Mouse (Mus musculus): Measurements from ENCODE around the gene Actr1a. TPM values are rescaled to one million over a fixed set of nuclear protein-coding genes. Genes with fewer than 3 reads are reported as not detected.

The Actr1a gene
- polyA plus RNA-seq, 1 experiment = 196 TPM

DNA sequence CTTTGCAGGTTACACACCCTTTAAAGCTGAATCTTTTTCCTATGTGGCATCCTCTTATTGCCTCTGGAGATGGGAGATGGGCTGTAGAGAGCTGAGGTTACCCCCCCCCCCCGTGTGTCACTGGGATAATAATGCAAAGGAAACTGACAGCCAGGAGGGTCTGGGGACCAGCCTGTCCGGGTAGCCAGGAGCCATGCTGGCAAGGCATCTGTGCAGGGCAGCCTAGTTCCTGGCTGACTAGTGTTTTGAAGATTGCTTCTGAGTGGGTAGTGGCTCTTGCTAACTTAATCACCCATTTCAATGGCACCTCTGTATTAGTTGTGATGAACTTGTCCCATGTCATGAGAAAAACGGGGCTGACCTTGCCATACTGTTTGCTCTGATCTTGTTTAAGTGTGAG lies 2.9 kb upstream of the Actr1a start:
- Histone ChIP-seq H3K4me1 (ENCODE audit: control insufficient read depth, insufficient read depth, low read length) (peaks cover 5% of the 10 kb centered on the region; the same call in 1 of the 2 replicates), H3K4me3 (replicated peaks; ENCODE audit: insufficient read depth, low read depth, low read length) (no peak overlapping the region), H3K27me3 (ENCODE audit: control insufficient read depth, insufficient read depth, low read length) (no peaks in the 10 kb centered on the region), H3K27ac (ENCODE audit: insufficient read depth, low read length) (no peak overlapping the region)
- WGBS = 14% methylated on average over 3 of the region's 3 CpGs
- no peak for TF ChIP-seq CTCF (IDR thresholded peaks at IDR 0.05; ENCODE audit: borderline replicate concordance, insufficient read depth, low read depth, low read length)
- TF ChIP-seq POLR2A (IDR thresholded peaks at IDR 0.05; ENCODE audit: borderline replicate concordance, insufficient read depth, low read length) = no peak
- DNase-seq = no peak

DNA sequence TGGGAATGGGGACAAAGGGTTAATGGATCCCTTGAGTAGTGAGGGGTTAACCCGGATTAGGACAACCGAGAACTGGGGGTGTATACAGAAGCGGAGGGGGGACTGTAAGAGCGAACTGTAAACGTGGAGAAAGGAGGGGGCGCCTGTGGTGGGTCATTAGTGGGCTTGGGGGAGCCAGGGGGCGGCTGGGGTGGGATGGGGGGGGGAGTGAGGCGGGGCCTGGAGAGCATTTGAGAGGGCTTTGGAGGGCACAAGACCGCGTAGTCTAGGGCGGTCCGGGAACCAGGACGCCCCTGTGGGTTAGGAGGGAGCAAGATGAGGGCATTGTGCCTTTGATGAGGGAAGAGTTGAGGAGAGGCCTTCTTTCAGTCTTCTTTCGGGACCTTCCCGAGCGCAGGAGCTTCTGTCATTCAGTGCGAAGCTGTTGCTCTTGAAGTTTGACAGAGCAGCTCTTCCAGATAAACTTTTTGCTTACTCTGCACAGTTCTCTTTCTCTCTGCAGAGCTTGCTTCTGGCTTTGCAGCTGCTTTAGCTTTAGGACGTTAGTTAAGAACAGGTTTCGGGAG lies 2.0 kb upstream of the Actr1a start:
- no peak overlapping the region for H3K27ac ChIP-seq (ENCODE audit: insufficient read depth, low read length)
- WGBS = 5% methylated on average over 17 of the region's 19 CpGs

DNA sequence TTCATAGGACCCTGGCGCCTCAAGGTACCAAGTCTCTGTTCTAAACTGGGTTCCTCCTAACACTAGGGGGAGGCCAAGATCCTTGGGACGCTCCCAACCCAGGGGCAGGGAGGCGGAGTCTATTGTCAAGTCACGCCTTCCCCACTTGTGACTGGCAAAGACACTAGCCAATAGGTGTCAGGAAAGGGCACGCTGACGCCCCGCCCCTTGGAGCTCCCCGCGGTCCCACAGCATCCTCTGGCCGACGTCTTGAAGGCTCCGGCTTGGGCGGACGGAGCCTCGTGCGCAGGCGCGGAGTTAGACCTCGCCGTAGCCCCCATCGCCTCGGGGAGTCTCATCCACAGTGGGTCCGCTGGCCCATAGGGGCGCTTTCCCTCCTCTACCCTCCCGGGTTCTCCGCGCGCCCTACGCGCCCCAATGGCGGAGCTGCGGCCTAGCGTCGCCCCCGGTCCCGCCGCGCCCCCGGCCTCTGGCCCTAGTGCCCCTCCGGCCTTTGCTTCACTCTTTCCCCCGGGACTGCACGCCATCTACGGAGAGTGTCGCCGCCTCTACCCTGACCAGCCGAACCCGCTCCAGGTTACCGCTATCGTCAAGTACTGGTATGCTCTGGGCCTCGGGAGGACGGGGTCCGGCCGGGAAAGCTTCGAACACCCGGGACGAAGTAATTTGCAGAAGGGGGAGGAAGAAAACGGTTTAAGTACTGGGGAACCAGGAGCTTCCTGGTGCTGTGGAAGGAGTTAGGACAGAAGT lies 1.3 kb upstream of the Actr1a start, which contains the start of gene Sufu:
Gene Sufu, plus strand, starts transcription at position 211 of the 750 bp plus-strand sequence.
- Histone ChIP-seq H3K4me1 (ENCODE audit: control insufficient read depth, insufficient read depth, low read length) (peaks cover 5% of the 10 kb centered on the region; the same call in 1 of the 2 replicates), H3K4me3 (replicated peaks; ENCODE audit: insufficient read depth, low read depth, low read length) (peak within 1 kb of the TSS; percentile 92), H3K27me3 (ENCODE audit: control insufficient read depth, insufficient read depth, low read length) (no peaks in the 10 kb centered on the region), H3K27ac (ENCODE audit: insufficient read depth, low read length) (peak within 1 kb of the TSS; percentile 6; the same call in 1 of the 2 replicates)
- TF ChIP-seq POLR2A (IDR thresholded peaks at IDR 0.05; ENCODE audit: borderline replicate concordance, insufficient read depth, low read length) (peak; percentile 80; the same call in 1 of the 2 replicates), CTCF (IDR thresholded peaks at IDR 0.05; ENCODE audit: borderline replicate concordance, insufficient read depth, low read depth, low read length) (peak; percentile 92)
- DNase-seq = peak; percentile 98 to 99
- WGBS = under 1% methylated on average over 57 of the region's 57 CpGs

More for the DNA sequence above, 2.0 kb upstream of the Actr1a start:
- Histone ChIP-seq H3K4me1 (ENCODE audit: control insufficient read depth, insufficient read depth, low read length) (peaks cover 5% of the 10 kb centered on the region; the same call in 1 of the 2 replicates), H3K4me3 (replicated peaks; ENCODE audit: insufficient read depth, low read depth, low read length) (peak overlapping the region; percentile 84), H3K27me3 (ENCODE audit: control insufficient read depth, insufficient read depth, low read length) (no peaks in the 10 kb centered on the region)
- TF ChIP-seq POLR2A (IDR thresholded peaks at IDR 0.05; ENCODE audit: borderline replicate concordance, insufficient read depth, low read length) = no peak
- TF ChIP-seq CTCF (IDR thresholded peaks at IDR 0.05; ENCODE audit: borderline replicate concordance, insufficient read depth, low read depth, low read length) = no peak
- peak in 1 of 2 experiments; percentile 24 for DNase-seq

DNA sequence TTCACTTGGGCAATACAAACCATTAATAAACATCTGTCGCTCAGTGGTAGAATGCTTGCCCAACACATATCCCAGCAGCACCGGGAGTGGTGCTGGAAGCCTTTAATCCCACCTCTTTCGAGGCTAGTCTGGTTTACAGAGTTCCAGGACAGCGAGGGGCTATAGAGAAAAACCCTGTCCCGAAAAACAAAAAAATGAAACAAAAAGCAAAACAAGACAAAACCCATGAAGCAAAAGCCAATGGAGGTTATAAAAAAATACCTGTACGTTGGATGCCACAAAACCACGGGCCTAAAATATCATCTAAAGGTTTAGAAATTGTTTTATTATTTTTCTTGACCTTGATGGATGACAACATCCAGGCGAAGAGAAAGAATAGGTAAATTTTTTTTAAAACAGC lies 561 bp upstream of the Actr1a start:
- no peak overlapping the region for H3K27ac ChIP-seq (ENCODE audit: insufficient read depth, low read length)
- H3K27me3 ChIP-seq (ENCODE audit: control insufficient read depth, insufficient read depth, low read length) = no peaks in the 10 kb centered on the region
- no peak overlapping the region for H3K4me3 ChIP-seq (replicated peaks; ENCODE audit: insufficient read depth, low read depth, low read length)
- 10% methylated on average over 8 of the region's 8 CpGs for WGBS
- DNase-seq = no peak
- peaks cover 5% of the 10 kb centered on the region; the same call in 1 of the 2 replicates for H3K4me1 ChIP-seq (ENCODE audit: control insufficient read depth, insufficient read depth, low read length)
- TF ChIP-seq CTCF (IDR thresholded peaks at IDR 0.05; ENCODE audit: borderline replicate concordance, insufficient read depth, low read depth, low read length) = no peak
- no peak for TF ChIP-seq POLR2A (IDR thresholded peaks at IDR 0.05; ENCODE audit: borderline replicate concordance, insufficient read depth, low read length)

- DNase-seq = peak in 1 of 2 experiments; percentile 20
- peaks cover 9% of the 10 kb centered on the region for H3K4me1 ChIP-seq (ENCODE audit: control insufficient read depth, insufficient read depth, low read length)
- WGBS = 3% methylated on average over 10 of the region's 10 CpGs
- TF ChIP-seq CTCF (IDR thresholded peaks at IDR 0.05; ENCODE audit: borderline replicate concordance, insufficient read depth, low read depth, low read length) = no peak
- no peak for TF ChIP-seq POLR2A (IDR thresholded peaks at IDR 0.05; ENCODE audit: borderline replicate concordance, insufficient read depth, low read length)
- no peaks in the 10 kb centered on the region for H3K27me3 ChIP-seq (ENCODE audit: control insufficient read depth, insufficient read depth, low read length)
- H3K27ac ChIP-seq (ENCODE audit: insufficient read depth, low read length) = no peak overlapping the region
- H3K4me3 ChIP-seq (replicated peaks; ENCODE audit: insufficient read depth, low read depth, low read length) = peak overlapping the region; percentile 92
Measured at GRCm38 (mm10) chr19:46394712-46395108, 838 bp downstream of the Actr1a start.

DNA sequence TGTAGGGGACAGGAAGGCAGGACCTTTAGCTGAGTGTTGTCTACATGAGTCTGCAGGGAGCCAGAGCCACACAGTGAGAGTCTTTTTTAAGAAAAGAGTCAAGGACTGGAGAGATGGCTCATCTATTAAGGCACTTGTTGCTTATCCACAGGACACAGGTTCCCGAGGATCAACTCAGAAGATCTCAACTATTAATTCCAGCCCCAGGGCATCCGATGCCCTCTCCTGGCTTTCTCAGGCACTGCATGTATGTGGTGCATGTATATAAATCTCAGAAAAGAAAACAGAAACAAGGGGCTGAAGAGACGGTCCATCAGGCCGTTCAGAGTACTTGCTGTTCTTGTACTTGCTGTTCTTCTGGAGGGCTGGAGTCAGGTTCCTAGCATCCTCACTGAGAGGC lies 3.5 kb downstream of the Actr1a start:
- Histone ChIP-seq H3K27me3 (ENCODE audit: control insufficient read depth, insufficient read depth, low read length) (no peaks in the 10 kb centered on the region), H3K4me3 (replicated peaks; ENCODE audit: insufficient read depth, low read depth, low read length) (no peak overlapping the region), H3K27ac (ENCODE audit: insufficient read depth, low read length) (no peak overlapping the region), H3K4me1 (ENCODE audit: control insufficient read depth, insufficient read depth, low read length) (peaks cover 8% of the 10 kb centered on the region)
- peak; percentile 63; the same call in 1 of the 2 replicates for TF ChIP-seq CTCF (IDR thresholded peaks at IDR 0.05; ENCODE audit: borderline replicate concordance, insufficient read depth, low read depth, low read length)
- no peak for TF ChIP-seq POLR2A (IDR thresholded peaks at IDR 0.05; ENCODE audit: borderline replicate concordance, insufficient read depth, low read length)
- DNase-seq = peak in 1 of 2 experiments; percentile 36
- WGBS = 11% methylated on average over 4 of the region's 4 CpGs

- no peak overlapping the region for H3K4me3 ChIP-seq (replicated peaks; ENCODE audit: insufficient read depth, low read depth, low read length)
- H3K4me1 ChIP-seq (ENCODE audit: control insufficient read depth, insufficient read depth, low read length) = peaks cover 8% of the 10 kb centered on the region
- WGBS = 76% methylated on average over 5 of the region's 5 CpGs
- no peak for TF ChIP-seq POLR2A (IDR thresholded peaks at IDR 0.05; ENCODE audit: borderline replicate concordance, insufficient read depth, low read length)
- peak; percentile 38; the same call in 1 of the 2 replicates for TF ChIP-seq CTCF (IDR thresholded peaks at IDR 0.05; ENCODE audit: borderline replicate concordance, insufficient read depth, low read depth, low read length)
- H3K27me3 ChIP-seq (ENCODE audit: control insufficient read depth, insufficient read depth, low read length) = no peaks in the 10 kb centered on the region
- DNase-seq = peak in 1 of 2 experiments; percentile 41
- H3K27ac ChIP-seq (ENCODE audit: insufficient read depth, low read length) = no peak overlapping the region
Measured at GRCm38 (mm10) chr19:46389872-46390271, 5.7 kb downstream of the Actr1a start.

All from cerebellum, adult 2 months (tissue).